Mouse (Mus musculus) heart, embryonic 10.5 days (tissue): ENCODE data around the gene Egf. TPM values are rescaled to one million over a fixed set of nuclear protein-coding genes. Genes with fewer than 3 reads are reported as not detected.

Experiments used
- DNase-seq: peaks from one replicate; pipeline ENCODE4 v3.0.0-alpha.2; 2017; ENCODE audit warnings: low spot score
- H3K27ac ChIP-seq: fragments of 300-500 bp; sonication (generic); 2 replicates; pipeline ENCODE4 v1.5.1; 2016; ENCODE audit warnings: mild to moderate bottlenecking
- H3K27me3 ChIP-seq: fragments of 300-500 bp; sonication (generic); 2 replicates; pipeline ENCODE4 v1.6.1; 2016; ENCODE audit warnings: mild to moderate bottlenecking; ENCODE audit not compliant: poor library complexity, insufficient read depth, severe bottlenecking
- H3K36me3 ChIP-seq: fragments of 300-500 bp; sonication (generic); 2 replicates; pipeline ENCODE4 v1.6.1; 2016; ENCODE audit warnings: mild to moderate bottlenecking, moderate library complexity
- H3K4me1 ChIP-seq: fragments of 300-500 bp; sonication (generic); 2 replicates; pipeline ENCODE4 v1.6.1; 2016; ENCODE audit warnings: mild to moderate bottlenecking
- H3K4me3 ChIP-seq: fragments of 300-500 bp; sonication (generic); 2 replicates; pipeline ENCODE4 v1.5.1; 2016; ENCODE audit warnings: mild to moderate bottlenecking, moderate library complexity
- H3K9me3 ChIP-seq: fragments of 300-500 bp; sonication (generic); 2 replicates; pipeline ENCODE4 v1.6.1; 2016; ENCODE audit warnings: mild to moderate bottlenecking, moderate library complexity
- WGBS: fragments of 180-500 bp; shearing (Covaris S2); methylation state at CpG from one replicate; pipeline ENCODE4 v1.1.7; 2016; 5-methylcytosine and 5-hydroxymethylcytosine counted together
- polyA plus RNA-seq: library from polyadenylated mRNA; unstranded; fragments of >200 nt; fragmentation: Nextera tagmentation; extraction: Ambion mirVana; gene quantifications from 2 replicates; pipeline ENCODE4 v1.2.1, GENCODE M21; 2016

Egf gene
- polyA plus RNA-seq, 1 experiment from 2014 or later = 1.3 TPM

DNA sequence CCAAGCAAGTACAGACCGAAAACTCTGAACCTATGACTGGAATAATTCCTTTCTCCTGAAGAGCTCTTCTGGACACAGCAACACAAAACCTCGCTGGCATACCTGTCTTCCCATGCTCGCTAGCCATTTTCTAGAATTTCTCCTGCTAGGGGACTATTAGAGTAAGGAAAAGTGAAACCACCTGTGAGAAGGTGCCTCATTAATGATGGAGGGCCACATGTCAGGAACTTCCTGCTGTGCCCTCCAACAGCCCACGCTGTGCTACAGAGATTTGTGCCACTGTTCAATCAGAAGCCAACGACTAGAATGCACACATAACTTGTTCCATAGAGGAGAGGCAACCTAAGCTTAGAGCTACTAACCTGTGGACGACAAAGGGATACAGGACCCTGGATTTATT, 12.3 kb downstream of the Egf start:
- Histone ChIP-seq H3K4me1 (no peaks in the 10 kb centered on the region), H3K4me3 (no peak overlapping the region), H3K27ac (no peak overlapping the region), H3K36me3 (no peaks in the 10 kb centered on the region), H3K27me3 (no peaks in the 10 kb centered on the region), H3K9me3 (no peaks in the 10 kb centered on the region)
- WGBS = 77% methylated on average over 6 of the region's 6 CpGs
- DNase-seq = no peak

DNA sequence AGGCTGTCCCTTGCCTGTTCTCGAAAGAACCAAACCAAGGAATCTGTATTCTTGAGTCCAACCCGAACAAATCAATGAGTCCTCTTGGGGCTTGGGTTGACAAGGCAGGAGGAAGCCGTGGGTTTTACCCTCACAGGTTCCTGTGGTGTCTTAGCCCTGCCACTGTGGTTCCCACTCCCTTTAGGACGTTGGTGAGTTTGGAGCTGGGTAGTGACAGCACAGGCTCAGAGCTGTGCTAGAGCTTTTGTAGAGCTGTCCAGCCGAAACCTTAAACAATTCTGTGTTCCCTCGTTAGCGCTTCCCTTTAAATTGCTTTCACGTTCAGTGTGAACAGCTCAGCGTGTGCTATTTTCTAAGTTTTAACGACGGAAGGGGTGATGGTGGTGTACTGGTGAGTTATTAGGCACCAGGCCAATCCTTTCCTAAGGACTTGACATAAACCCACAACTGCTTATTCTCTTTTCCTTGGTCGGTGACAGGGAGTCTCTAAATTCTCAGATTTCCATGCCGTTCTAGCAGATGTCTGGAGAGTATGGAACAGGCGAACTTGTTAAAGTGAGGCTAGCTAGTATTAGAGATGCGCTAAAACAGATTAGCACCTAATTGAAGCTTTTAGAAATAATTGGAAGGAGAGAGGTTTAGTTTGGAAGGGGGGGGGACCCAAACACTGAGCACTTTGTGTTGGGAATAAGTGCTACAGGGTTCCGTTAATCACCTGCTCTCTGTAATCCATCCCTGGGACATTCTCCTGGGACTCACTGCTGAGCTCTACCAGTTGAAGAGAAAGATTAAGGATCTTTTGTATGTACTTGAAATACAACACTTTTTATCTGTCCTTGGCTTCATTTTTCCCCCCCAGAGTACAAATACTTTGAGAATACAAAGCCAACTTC, 16.6 kb downstream of the Egf start:
- no peak for DNase-seq
- Histone ChIP-seq H3K27me3 (no peaks in the 10 kb centered on the region), H3K27ac (no peak overlapping the region), H3K4me3 (no peak overlapping the region), H3K9me3 (no peaks in the 10 kb centered on the region), H3K36me3 (no peaks in the 10 kb centered on the region), H3K4me1 (no peaks in the 10 kb centered on the region)
- 76% methylated on average over 16 of the region's 16 CpGs for WGBS

DNA sequence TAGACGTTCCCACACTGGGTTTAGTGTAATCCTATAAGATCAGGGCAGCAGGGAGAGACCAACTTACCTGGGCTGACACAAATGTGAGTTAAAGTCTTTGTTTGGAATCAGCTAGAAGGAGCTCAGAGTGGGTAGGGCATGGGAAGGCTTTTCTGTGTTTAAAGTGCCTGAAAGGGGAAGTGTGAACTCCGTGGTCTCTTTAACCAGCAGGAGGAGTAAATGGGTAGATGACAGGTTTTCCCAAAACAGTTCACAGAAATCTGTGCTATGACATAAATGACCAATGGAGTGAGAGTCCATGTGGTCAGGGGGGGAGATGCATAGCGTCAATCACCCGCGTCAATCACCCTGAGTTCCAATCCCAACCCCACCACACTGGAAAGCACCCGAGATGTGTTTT, 23.5 kb downstream of the Egf start:
- Histone ChIP-seq H3K4me3 (no peak overlapping the region), H3K9me3 (no peaks in the 10 kb centered on the region), H3K27me3 (no peaks in the 10 kb centered on the region), H3K4me1 (no peaks in the 10 kb centered on the region), H3K36me3 (no peaks in the 10 kb centered on the region), H3K27ac (no peak overlapping the region)
- DNase-seq = no peak
- 75% methylated on average over 6 of the region's 6 CpGs for WGBS

DNA sequence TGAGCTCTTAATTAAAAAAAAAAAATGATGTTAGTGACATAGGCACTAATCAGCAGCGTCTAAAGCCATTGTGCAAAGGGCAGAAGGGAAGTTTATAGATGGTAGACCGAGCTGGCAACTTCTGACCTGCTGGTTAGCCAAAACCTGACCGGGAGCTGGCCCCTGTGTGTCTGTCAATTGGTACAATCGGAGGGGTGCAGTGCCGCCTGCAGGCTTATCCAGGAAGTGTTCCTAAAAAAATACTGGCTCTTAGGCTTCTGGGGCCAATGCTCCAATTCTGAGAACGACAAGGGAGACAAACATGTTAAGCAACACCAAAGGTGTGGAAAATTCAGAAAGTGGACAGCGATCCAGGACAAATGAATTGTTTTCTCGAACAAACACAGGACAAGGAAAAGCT, 24.7 kb downstream of the Egf start:
- WGBS = 25% methylated on average over 8 of the region's 8 CpGs
- H3K4me1 ChIP-seq = no peaks in the 10 kb centered on the region
- no peak overlapping the region for H3K4me3 ChIP-seq
- H3K36me3 ChIP-seq = no peaks in the 10 kb centered on the region
- no peak overlapping the region for H3K27ac ChIP-seq
- no peaks in the 10 kb centered on the region for H3K9me3 ChIP-seq
- DNase-seq = no peak
- no peaks in the 10 kb centered on the region for H3K27me3 ChIP-seq

DNA sequence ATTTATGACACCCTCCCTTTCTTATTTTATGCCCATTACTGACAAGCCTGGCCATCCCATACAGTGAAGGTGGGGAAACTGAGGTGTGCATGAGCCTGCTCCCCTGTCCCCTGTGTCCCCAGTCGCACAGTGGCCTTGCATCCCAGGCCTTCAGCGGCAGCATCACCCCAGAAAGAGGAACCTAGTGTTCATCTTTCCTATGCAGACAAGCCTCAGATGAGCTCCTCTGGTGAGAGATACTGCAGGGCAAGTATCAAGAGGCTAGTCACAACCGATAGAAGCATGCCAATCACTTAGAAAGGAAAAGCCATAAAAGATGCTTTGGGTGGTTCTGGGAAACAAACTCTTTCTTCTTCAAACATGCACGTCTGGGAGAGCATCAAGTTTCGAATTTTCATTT, 25.2 kb downstream of the Egf start:
- Histone ChIP-seq H3K36me3 (no peaks in the 10 kb centered on the region), H3K9me3 (no peaks in the 10 kb centered on the region), H3K27me3 (no peaks in the 10 kb centered on the region), H3K4me3 (no peak overlapping the region), H3K27ac (no peak overlapping the region), H3K4me1 (no peaks in the 10 kb centered on the region)
- DNase-seq = no peak
- 64% methylated on average over 5 of the region's 5 CpGs for WGBS

DNA sequence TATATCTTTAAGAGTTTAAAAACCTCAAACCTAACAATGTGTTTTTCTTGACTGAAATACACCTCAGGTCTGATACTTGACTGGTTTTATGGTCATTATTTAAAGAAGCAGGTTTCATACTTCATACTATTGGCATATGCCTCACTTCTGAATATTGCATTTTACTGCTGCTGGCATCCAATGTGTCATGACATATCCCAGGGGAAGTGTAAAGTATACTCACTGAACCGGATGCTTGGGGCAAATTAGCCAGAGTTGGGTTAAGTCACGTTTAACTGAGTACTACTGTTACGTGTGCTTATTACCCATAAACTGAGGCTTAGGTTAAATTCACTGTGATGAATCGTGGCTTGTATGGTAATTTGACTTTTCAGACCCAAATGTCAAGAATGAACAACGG, 29.5 kb downstream of the Egf start:
- Histone ChIP-seq H3K4me3 (peak overlapping the region; percentile 65), H3K4me1 (peaks cover 9% of the 10 kb centered on the region; the same call in 1 of the 2 replicates), H3K27ac (peak overlapping the region; percentile 90; the same call in 1 of the 2 replicates), H3K36me3 (no peaks in the 10 kb centered on the region), H3K9me3 (no peaks in the 10 kb centered on the region), H3K27me3 (no peaks in the 10 kb centered on the region)
- DNase-seq = no peak
- WGBS = 80% methylated on average over 5 of the region's 5 CpGs

DNA sequence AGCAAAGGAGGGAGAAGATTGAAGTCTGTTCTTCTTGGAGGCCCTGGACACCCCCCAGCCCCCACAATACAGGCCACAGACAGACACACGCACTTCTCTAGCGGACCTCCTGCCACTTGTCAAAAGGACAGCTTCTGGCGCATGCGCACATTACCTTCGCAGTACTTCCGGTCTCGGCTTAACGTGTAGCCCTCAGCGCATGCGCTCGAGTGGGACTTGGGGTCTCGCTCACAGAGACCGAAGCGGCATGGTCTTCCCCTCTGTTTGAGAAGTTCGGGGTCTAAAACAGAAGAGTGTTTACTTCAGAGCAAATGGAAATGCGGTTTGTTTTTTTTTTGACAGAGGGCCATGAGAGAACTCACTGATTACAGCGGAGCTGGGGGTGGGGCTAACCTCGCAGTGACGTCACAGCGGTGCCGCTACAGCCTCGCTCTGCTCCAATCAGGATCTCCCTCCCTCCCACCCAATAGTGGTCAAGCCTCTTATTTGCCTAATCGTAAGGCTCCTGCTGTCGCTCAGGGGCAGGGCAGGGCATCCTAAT, 30.1 kb downstream of the Egf start:
- 2% methylated on average over 24 of the region's 24 CpGs for WGBS
- peak; percentile 97 for DNase-seq

DNA sequence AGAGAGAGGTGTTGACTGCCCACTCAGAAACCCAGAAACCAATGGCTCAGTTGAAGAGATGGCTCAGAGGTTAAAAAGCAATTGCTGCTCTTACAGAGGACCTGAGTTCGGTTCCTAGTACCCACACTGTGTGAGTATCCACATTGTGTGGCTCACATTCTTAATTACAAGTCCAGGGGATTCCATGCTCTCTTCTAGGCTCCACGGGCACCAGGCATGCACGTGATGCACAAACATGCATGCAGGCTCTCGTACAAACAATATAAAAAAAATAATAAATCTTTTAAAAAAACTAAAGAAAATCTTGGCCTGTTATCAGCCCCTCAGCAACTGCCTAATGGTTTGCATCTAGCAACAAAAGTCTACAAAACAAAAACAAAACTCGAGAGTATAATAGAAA, 30.6 kb downstream of the Egf start:
- peak overlapping the region; percentile 65 for H3K4me3 ChIP-seq
- H3K4me1 ChIP-seq = peaks cover 9% of the 10 kb centered on the region; the same call in 1 of the 2 replicates
- H3K27ac ChIP-seq = peak overlapping the region; percentile 90
- no peaks in the 10 kb centered on the region for H3K27me3 ChIP-seq
- DNase-seq = no peak
- WGBS = 66% methylated on average over 5 of the region's 5 CpGs
- no peaks in the 10 kb centered on the region for H3K36me3 ChIP-seq
- no peaks in the 10 kb centered on the region for H3K9me3 ChIP-seq

More for the DNA sequence above, 30.1 kb downstream of the Egf start:
- H3K9me3 ChIP-seq = no peaks in the 10 kb centered on the region
- H3K27ac ChIP-seq = peak overlapping the region; percentile 90
- no peaks in the 10 kb centered on the region for H3K27me3 ChIP-seq
- H3K4me1 ChIP-seq = peaks cover 9% of the 10 kb centered on the region; the same call in 1 of the 2 replicates
- peak overlapping the region; percentile 65 for H3K4me3 ChIP-seq
- H3K36me3 ChIP-seq = no peaks in the 10 kb centered on the region

DNA sequence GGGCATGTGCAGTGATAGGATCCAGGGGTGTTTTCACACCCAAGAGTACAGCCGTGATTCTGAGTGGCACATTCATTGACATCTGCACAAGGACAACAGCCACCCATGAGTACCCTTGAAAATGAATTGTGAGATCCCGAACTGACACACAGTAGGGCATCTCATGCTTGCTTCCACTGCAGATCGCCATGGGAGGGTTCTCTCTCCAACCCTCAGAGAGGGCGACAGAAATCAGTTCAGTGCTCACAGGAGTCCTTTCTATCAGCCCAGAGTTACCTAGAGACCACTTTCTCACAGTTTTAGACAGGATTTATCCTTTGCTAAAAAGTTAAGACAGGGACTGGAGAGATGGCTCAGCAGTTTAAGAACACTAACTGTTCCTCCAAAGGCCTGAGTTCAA, 31.8 kb downstream of the Egf start:
- Histone ChIP-seq H3K27ac (no peak overlapping the region), H3K4me1 (peaks cover 9% of the 10 kb centered on the region; the same call in 1 of the 2 replicates), H3K27me3 (no peaks in the 10 kb centered on the region), H3K9me3 (no peaks in the 10 kb centered on the region), H3K36me3 (no peaks in the 10 kb centered on the region), H3K4me3 (no peak overlapping the region)
- DNase-seq = no peak
- WGBS = 70% methylated on average over 4 of the region's 4 CpGs

DNA sequence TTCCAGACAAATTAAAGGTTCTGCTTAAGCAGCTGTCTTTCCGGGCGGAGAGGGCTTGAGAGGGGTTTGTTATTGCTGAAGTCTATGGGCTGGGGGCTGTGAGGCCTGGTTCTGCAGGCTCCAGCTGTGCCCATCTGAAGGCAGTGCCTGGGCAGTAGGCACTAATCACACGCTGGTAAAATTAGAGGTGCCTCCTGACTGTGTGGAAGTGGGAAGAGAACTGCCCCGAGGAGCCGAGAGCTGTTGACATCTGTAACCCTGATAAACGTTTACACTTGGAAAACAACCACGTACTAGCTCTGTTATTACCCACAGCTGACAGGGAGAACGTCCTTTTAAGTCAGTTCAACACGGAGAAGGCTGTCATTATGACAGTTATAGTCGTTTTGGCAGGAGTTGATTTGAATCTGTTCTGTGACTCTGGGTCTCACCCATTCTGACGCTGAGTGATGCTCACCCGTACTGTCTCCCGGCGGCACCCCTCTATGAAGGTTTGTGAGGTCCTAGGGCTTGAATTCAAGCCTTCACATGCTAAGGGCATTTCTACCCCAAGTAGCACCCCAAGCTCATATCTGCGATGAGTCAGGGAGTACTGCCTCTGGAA, 40.5 kb downstream of the Egf start:
- H3K9me3 ChIP-seq = no peaks in the 10 kb centered on the region
- DNase-seq = no peak
- no peak overlapping the region for H3K4me3 ChIP-seq
- H3K4me1 ChIP-seq = peaks cover 3% of the 10 kb centered on the region; the same call in 1 of the 2 replicates
- no peak overlapping the region for H3K27ac ChIP-seq
- WGBS = 65% methylated on average over 15 of the region's 15 CpGs
- no peaks in the 10 kb centered on the region for H3K27me3 ChIP-seq
- H3K36me3 ChIP-seq = no peaks in the 10 kb centered on the region

DNA sequence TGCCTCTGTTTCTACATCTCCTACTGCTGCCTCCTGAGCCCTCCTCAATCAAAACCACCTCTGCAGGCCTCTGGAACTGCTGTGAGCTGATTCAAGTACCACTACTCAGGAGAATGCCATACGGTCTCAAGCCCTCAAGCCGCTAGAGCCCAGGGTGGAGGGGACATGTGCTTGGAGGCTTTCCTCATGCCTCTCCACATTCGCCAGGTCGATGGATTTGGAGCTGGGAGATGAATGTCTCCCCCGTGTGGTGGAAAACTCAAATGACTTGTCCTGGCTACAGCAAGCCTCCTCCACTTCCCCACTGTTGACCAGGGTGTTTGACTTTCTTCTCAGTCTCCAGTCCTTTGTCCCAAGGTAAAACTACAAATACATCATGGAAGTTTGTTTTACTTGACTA, 47.0 kb downstream of the Egf start:
- Histone ChIP-seq H3K4me3 (no peak overlapping the region), H3K27ac (no peak overlapping the region), H3K9me3 (no peaks in the 10 kb centered on the region), H3K36me3 (no peaks in the 10 kb centered on the region; the same call in 1 of the 2 replicates), H3K27me3 (no peaks in the 10 kb centered on the region), H3K4me1 (no peaks in the 10 kb centered on the region)
- peak; percentile 76 for DNase-seq
- 15% methylated on average over 5 of the region's 5 CpGs for WGBS

DNA sequence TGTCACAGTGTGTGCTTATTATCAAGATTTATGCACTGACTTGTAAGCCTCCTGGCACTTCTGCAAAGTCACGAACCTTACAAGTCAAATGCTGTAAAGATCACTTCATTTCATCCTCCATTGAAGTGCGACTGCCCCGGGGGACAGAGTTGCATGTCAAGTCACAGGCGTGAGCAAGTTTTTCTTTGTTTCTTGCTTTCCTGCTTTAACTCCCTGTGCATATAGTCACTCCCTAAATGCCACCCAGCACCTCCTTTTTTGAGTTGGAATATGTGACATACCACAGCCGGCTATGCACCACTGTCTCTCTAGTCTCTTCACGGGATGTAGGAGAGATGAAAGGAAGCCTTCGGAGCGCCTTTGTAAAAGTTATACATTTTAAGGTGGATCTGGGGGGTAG, 56.2 kb downstream of the Egf start:
- H3K27ac ChIP-seq = no peak overlapping the region
- H3K36me3 ChIP-seq = no peaks in the 10 kb centered on the region; the same call in 1 of the 2 replicates
- 86% methylated on average over 8 of the region's 8 CpGs for WGBS
- no peak overlapping the region for H3K4me3 ChIP-seq
- no peaks in the 10 kb centered on the region for H3K27me3 ChIP-seq
- H3K9me3 ChIP-seq = no peaks in the 10 kb centered on the region
- no peaks in the 10 kb centered on the region; the same call in 1 of the 2 replicates for H3K4me1 ChIP-seq
- no peak for DNase-seq

DNA sequence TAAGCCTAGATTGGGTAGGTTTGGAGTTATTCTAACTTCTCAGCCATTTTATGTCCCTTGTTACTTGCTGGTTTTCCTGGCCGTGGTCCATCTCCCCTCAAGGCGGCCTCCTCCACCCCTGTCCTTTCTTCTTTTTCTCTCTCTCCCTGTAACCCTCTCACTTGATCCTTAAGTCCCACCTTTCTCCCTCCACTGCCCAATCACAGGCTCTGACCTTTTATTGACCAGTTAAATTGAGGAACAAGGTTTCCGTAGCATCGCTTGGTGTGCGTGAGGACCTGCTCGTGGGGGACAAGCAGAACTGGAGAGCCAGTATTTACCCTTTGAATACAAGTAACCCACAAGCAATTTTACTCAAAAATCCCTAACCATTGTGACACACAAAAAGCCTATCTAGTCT, 56.8 kb downstream of the Egf start:
- no peak for DNase-seq
- WGBS = 86% methylated on average over 6 of the region's 6 CpGs

More for the DNA sequence above, 56.8 kb downstream of the Egf start:
- Histone ChIP-seq H3K27me3 (no peaks in the 10 kb centered on the region), H3K9me3 (no peaks in the 10 kb centered on the region), H3K36me3 (no peaks in the 10 kb centered on the region; the same call in 1 of the 2 replicates), H3K4me3 (no peak overlapping the region), H3K27ac (no peak overlapping the region), H3K4me1 (no peaks in the 10 kb centered on the region; the same call in 1 of the 2 replicates)
